Mouse (Mus musculus): ENCODE data around the gene Atp2a1. TPM values are rescaled to one million over a fixed set of nuclear protein-coding genes. Genes with fewer than 3 reads are reported as not detected.

Gene Atp2a1
- total RNA-seq, 1 experiment, result 0.27 TPM

DNA sequence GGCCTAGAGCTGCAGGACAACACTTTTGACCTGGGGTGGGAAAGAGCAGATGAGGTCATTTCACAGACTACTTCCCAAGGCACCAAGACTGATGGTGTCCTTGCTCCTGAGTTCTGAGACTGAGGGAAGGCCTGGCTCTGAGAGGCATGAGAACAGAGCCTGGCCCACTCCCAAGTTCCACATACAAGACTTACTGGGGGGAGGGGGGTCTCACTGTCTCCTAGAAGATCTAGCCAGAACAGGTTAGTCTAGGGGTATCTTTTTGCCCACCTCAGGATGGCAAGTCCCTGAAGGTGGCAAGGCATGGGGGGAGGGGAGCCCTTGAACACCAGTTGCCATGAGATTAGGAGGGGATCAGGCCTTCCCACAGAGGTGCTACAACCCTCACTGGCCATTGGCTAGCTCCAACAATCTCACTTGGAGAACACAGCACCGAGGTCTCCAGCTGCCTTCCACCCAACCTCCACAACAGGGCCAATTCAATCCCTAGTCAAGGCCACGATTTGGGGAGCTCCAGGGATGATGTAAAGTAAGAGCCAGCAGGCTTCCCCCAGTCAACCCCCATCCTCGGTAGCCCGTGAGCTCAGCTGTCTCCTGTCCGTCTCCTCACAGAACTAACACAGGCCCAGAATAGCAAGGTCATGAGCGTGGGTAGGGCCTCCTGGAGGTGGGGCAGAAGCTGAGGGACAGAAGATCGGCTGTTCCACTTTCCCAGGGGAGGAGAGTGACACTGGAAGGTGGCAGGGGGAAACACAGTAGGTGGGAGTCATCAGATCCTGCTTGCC, 2.5 kb upstream of the Atp2a1 start:
- TF ChIP-seq ZNF384 (IDR thresholded peaks at IDR 0.05; ENCODE audit: low read depth, low read length) (no peak), CHD2 (IDR thresholded peaks at IDR 0.05; ENCODE audit: low read depth, low read length) (no peak), HCFC1 (IDR thresholded peaks at IDR 0.05; ENCODE audit: borderline replicate concordance, insufficient read depth, low read length) (no peak), ZC3H11A (IDR thresholded peaks at IDR 0.05; ENCODE audit: borderline replicate concordance, low read depth, low read length) (no peak), MAFK (IDR thresholded peaks at IDR 0.05; ENCODE audit: insufficient read depth, low read depth, low read length) (no peak)
- Histone ChIP-seq H3K4me3 (ENCODE audit: insufficient read depth in 1 of 2, low read depth in 1 of 2, low read length in 2 of 2, poor library complexity in 1 of 2, severe bottlenecking in 1 of 2) (no peak overlapping the region), H3K9ac (ENCODE audit: insufficient read depth, low read depth, low read length, poor library complexity, severe bottlenecking) (no peak overlapping the region), H3K4me1 (ENCODE audit: control insufficient read depth in 2 of 2, insufficient read depth in 2 of 2, low read length in 2 of 2, poor library complexity in 1 of 2) (peaks cover 3 to 43% of the 10 kb centered on the region in 2 experiments; a peak in 3 of 4 replicates), H3K9me3 (ENCODE audit: control insufficient read depth, insufficient read depth, low read depth, low read length) (no peaks in the 10 kb centered on the region), H3K36me3 (ENCODE audit: control insufficient read depth, insufficient read depth, low read length, poor library complexity, severe bottlenecking) (peaks cover 33% of the 10 kb centered on the region), H3K27ac (ENCODE audit: insufficient read depth, low read depth, low read length, poor library complexity, severe bottlenecking) (no peak overlapping the region)
- in situ Hi-C loops (cut with MboI; ENCODE audit: low sequenced_read_pairs in 2 of 2, unreplicated experiment in 2 of 2), result no loop called here
- DNase-seq (ENCODE audit: low read depth, low spot score), result no peak

- DNase-seq (ENCODE audit: low read depth, low spot score), result no peak
- no peak for TF ChIP-seq ZNF384 (IDR thresholded peaks at IDR 0.05; ENCODE audit: low read depth, low read length)
- TF ChIP-seq CHD2 (IDR thresholded peaks at IDR 0.05; ENCODE audit: low read depth, low read length), result no peak
- TF ChIP-seq ZC3H11A (IDR thresholded peaks at IDR 0.05; ENCODE audit: borderline replicate concordance, low read depth, low read length), result no peak
- no peak for TF ChIP-seq MAFK (IDR thresholded peaks at IDR 0.05; ENCODE audit: insufficient read depth, low read depth, low read length)
- no peak for TF ChIP-seq HCFC1 (IDR thresholded peaks at IDR 0.05; ENCODE audit: borderline replicate concordance, insufficient read depth, low read length)
- H3K9ac ChIP-seq (ENCODE audit: insufficient read depth, low read depth, low read length, poor library complexity, severe bottlenecking), result no peak overlapping the region
- no peak overlapping the region for H3K27ac ChIP-seq (ENCODE audit: insufficient read depth, low read depth, low read length, poor library complexity, severe bottlenecking)
- H3K36me3 ChIP-seq (ENCODE audit: control insufficient read depth, insufficient read depth, low read length, poor library complexity, severe bottlenecking), result peaks cover 29% of the 10 kb centered on the region
- H3K4me1 ChIP-seq (ENCODE audit: control insufficient read depth in 2 of 2, insufficient read depth in 2 of 2, low read length in 2 of 2, poor library complexity in 1 of 2), result peaks cover 3 to 43% of the 10 kb centered on the region in 2 experiments; a peak in 3 of 4 replicates
- no peak overlapping the region for H3K4me3 ChIP-seq (ENCODE audit: insufficient read depth in 1 of 2, low read depth in 1 of 2, low read length in 2 of 2, poor library complexity in 1 of 2, severe bottlenecking in 1 of 2)
- H3K9me3 ChIP-seq (ENCODE audit: control insufficient read depth, insufficient read depth, low read depth, low read length), result no peaks in the 10 kb centered on the region
- in situ Hi-C loops (cut with MboI; ENCODE audit: low sequenced_read_pairs in 2 of 2, unreplicated experiment in 2 of 2), result no loop called here
Measured at GRCm38 (mm10) chr7:126464836-126465235, 1.9 kb upstream of the Atp2a1 start.

DNA sequence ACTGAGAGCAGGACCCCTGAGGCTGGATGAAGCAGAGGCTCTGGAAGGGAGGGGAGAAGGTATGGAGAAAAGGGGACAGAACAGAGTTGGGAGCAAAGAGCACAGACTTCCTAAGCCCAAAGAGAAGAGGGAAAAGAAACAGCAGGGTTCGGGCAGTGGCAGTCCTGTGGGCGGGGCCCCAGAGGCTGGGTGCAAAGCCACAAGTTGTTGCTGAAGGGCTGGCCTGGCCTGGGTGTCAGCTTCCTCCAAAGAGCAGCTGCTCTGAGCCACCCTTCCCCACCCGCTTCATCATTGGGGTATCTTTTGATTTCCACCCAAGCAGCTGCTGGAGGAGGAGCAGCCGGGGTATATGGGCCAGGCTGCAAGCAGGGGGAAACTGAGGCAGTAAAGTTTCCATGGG, 1.2 kb upstream of the Atp2a1 start:
- no peaks in the 10 kb centered on the region for H3K9me3 ChIP-seq (ENCODE audit: control insufficient read depth, insufficient read depth, low read depth, low read length)
- no peak overlapping the region for H3K4me3 ChIP-seq (ENCODE audit: insufficient read depth in 1 of 2, low read depth in 1 of 2, low read length in 2 of 2, poor library complexity in 1 of 2, severe bottlenecking in 1 of 2)
- H3K4me1 ChIP-seq (ENCODE audit: control insufficient read depth in 2 of 2, insufficient read depth in 2 of 2, low read length in 2 of 2, poor library complexity in 1 of 2), result peaks cover 3 to 43% of the 10 kb centered on the region in 2 experiments; a peak in 3 of 4 replicates
- H3K27ac ChIP-seq (ENCODE audit: insufficient read depth, low read depth, low read length, poor library complexity, severe bottlenecking), result no peak overlapping the region
- in situ Hi-C loops (cut with MboI; ENCODE audit: low sequenced_read_pairs in 2 of 2, unreplicated experiment in 2 of 2), result no loop called here
- H3K9ac ChIP-seq (ENCODE audit: insufficient read depth, low read depth, low read length, poor library complexity, severe bottlenecking), result no peak overlapping the region
- no peak for TF ChIP-seq ZC3H11A (IDR thresholded peaks at IDR 0.05; ENCODE audit: borderline replicate concordance, low read depth, low read length)
- no peak for TF ChIP-seq CHD2 (IDR thresholded peaks at IDR 0.05; ENCODE audit: low read depth, low read length)
- TF ChIP-seq ZNF384 (IDR thresholded peaks at IDR 0.05; ENCODE audit: low read depth, low read length), result no peak
- TF ChIP-seq HCFC1 (IDR thresholded peaks at IDR 0.05; ENCODE audit: borderline replicate concordance, insufficient read depth, low read length), result no peak
- no peak for TF ChIP-seq MAFK (IDR thresholded peaks at IDR 0.05; ENCODE audit: insufficient read depth, low read depth, low read length)
- peaks cover 23% of the 10 kb centered on the region for H3K36me3 ChIP-seq (ENCODE audit: control insufficient read depth, insufficient read depth, low read length, poor library complexity, severe bottlenecking)
- no peak for DNase-seq (ENCODE audit: low read depth, low spot score)

GRCm38 (mm10) chr7:126463547-126463946, 639 bp upstream of the Atp2a1 start:
- Histone ChIP-seq H3K36me3 (ENCODE audit: control insufficient read depth, insufficient read depth, low read length, poor library complexity, severe bottlenecking) (peaks cover 18% of the 10 kb centered on the region), H3K9me3 (ENCODE audit: control insufficient read depth, insufficient read depth, low read depth, low read length) (no peaks in the 10 kb centered on the region), H3K4me1 (ENCODE audit: control insufficient read depth in 2 of 2, insufficient read depth in 2 of 2, low read length in 2 of 2, poor library complexity in 1 of 2) (peaks cover 3 to 43% of the 10 kb centered on the region in 2 experiments; a peak in 3 of 4 replicates), H3K4me3 (ENCODE audit: insufficient read depth in 1 of 2, low read depth in 1 of 2, low read length in 2 of 2, poor library complexity in 1 of 2, severe bottlenecking in 1 of 2) (no peak overlapping the region), H3K27ac (ENCODE audit: insufficient read depth, low read depth, low read length, poor library complexity, severe bottlenecking) (no peak overlapping the region), H3K9ac (ENCODE audit: insufficient read depth, low read depth, low read length, poor library complexity, severe bottlenecking) (no peak overlapping the region)
- in situ Hi-C loops (cut with MboI; ENCODE audit: low sequenced_read_pairs in 2 of 2, unreplicated experiment in 2 of 2), result no loop called here
- no peak for TF ChIP-seq HCFC1 (IDR thresholded peaks at IDR 0.05; ENCODE audit: borderline replicate concordance, insufficient read depth, low read length)
- no peak for TF ChIP-seq ZC3H11A (IDR thresholded peaks at IDR 0.05; ENCODE audit: borderline replicate concordance, low read depth, low read length)
- no peak for TF ChIP-seq ZNF384 (IDR thresholded peaks at IDR 0.05; ENCODE audit: low read depth, low read length)
- TF ChIP-seq CHD2 (IDR thresholded peaks at IDR 0.05; ENCODE audit: low read depth, low read length), result no peak
- no peak for TF ChIP-seq MAFK (IDR thresholded peaks at IDR 0.05; ENCODE audit: insufficient read depth, low read depth, low read length)
- no peak for DNase-seq (ENCODE audit: low read depth, low spot score)
